Mouse (Mus musculus): ENCODE results near the gene Hnrnpa0.
"Not testable (repeated sequence)": the region's sequence is repeated elsewhere in the genome, so short reads cannot be mapped to it uniquely, and the experiment has no call there.

The Hnrnpa0 gene

GRCm38 (mm10) chr13:58128396-58128767, at the start of gene Hnrnpa0:
Gene Hnrnpa0 (minus strand): TSS chr13:58128556.
- DNase-seq, result peak; percentile 96 to 97

GRCm38 (mm10) chr13:58177511-58178208, 49.3 kb upstream of the Hnrnpa0 start:
- DNase-seq, result peak; percentile 94 to 99

- DNase-seq, result no peak
Measured at GRCm38 (mm10) chr13:58176105-58176504, 47.7 kb upstream of the Hnrnpa0 start.

- DNase-seq, result no peak
Measured at GRCm38 (mm10) chr13:58168119-58168518, 39.8 kb upstream of the Hnrnpa0 start.

GRCm38 (mm10) chr13:58163343-58163742, 35.0 kb upstream of the Hnrnpa0 start:
- no peak for DNase-seq

- no peak for DNase-seq
Measured at GRCm38 (mm10) chr13:58160761-58161160, 32.4 kb upstream of the Hnrnpa0 start.

GRCm38 (mm10) chr13:58158099-58158912, 29.9 kb upstream of the Hnrnpa0 start:
- DNase-seq, result peak; percentile 87 to 90

GRCm38 (mm10) chr13:58157447-58158098, 29.2 kb upstream of the Hnrnpa0 start, which contains the start of gene Idnk:
Gene Idnk (plus strand): TSS chr13:58157649.
- DNase-seq, result peak; percentile 91 to 93

- no peak for DNase-seq
Measured at GRCm38 (mm10) chr13:58157036-58157435, 28.7 kb upstream of the Hnrnpa0 start.

GRCm38 (mm10) chr13:58156031-58156430, 27.7 kb upstream of the Hnrnpa0 start:
- no peak for DNase-seq

GRCm38 (mm10) chr13:58150442-58150841, 22.1 kb upstream of the Hnrnpa0 start:
- DNase-seq, result no peak

GRCm38 (mm10) chr13:58149629-58150028, 21.3 kb upstream of the Hnrnpa0 start:
- no peak for DNase-seq

GRCm38 (mm10) chr13:58149033-58149558, 20.7 kb upstream of the Hnrnpa0 start:
- peak in 1 of 2 experiments; percentile 26 for DNase-seq

GRCm38 (mm10) chr13:58148256-58148831, 20.0 kb upstream of the Hnrnpa0 start:
- DNase-seq, result peak; percentile 50 to 53

- DNase-seq, result no peak
Measured at GRCm38 (mm10) chr13:58147760-58148159, 19.4 kb upstream of the Hnrnpa0 start.

- not testable (repeated sequence) for DNase-seq
Measured at GRCm38 (mm10) chr13:58146603-58147002, 18.2 kb upstream of the Hnrnpa0 start.

GRCm38 (mm10) chr13:58131692-58132091, 3.3 kb upstream of the Hnrnpa0 start:
- DNase-seq, result no peak

GRCm38 (mm10) chr13:58129687-58130246, 1.4 kb upstream of the Hnrnpa0 start:
- no peak for DNase-seq

GRCm38 (mm10) chr13:58128768-58129671, 664 bp upstream of the Hnrnpa0 start:
- DNase-seq, result peak; percentile 97 to 99

- DNase-seq, result peak in 1 of 2 experiments; percentile 72
Measured at GRCm38 (mm10) chr13:58127766-58128361, 492 bp downstream of the Hnrnpa0 start.
